Mouse (Mus musculus): Measurements from ENCODE around the gene Mdga2. TPM values are rescaled to one million over a fixed set of nuclear protein-coding genes. Genes with fewer than 3 reads are reported as not detected.

Gene Mdga2
- polyA plus RNA-seq, 1 experiment from 2014 or later = not detected

DNA sequence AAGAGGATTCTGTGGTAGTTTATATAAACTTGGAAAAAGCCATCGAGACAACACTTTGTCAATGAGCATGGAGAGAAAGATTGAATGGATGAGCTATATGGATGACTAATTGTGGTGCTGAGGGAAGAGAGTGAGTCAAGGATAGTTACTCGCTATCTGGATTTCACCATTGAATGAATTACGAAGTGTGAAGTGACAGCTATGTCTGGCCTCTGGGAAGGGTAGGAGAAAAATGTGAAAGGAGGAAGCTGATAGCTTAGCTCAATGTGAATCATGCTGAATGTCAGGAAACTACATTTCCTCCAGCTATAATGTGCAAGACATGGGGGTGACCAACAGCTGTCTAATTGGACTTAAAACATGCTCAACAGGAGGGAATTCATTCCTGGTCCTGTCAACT is 487.8 kb downstream of the Mdga2 start:
- H3K9ac ChIP-seq (replicated peaks) = no peak overlapping the region
- H3K27ac ChIP-seq (ENCODE audit: low read depth) = no peak overlapping the region
- DNase-seq (no peak), ATAC-seq (no peak)
- TF ChIP-seq CTCF (IDR thresholded peaks at IDR 0.05; ENCODE audit: low read depth) = no peak
- no peak for TF ChIP-seq EP300 (IDR thresholded peaks at IDR 0.05; ENCODE audit: low read depth)
- H3K4me1 ChIP-seq (ENCODE audit: insufficient read depth) = no peaks in the 10 kb centered on the region
- 34% methylated on average over 3 of the region's 3 CpGs for WGBS (ENCODE audit: insufficient replicate concordance)
- no peaks in the 10 kb centered on the region for H3K36me3 ChIP-seq (replicated peaks; ENCODE audit: insufficient read depth, low read length)
- H3K9me3 ChIP-seq (ENCODE audit: low read length) = no peaks in the 10 kb centered on the region
- H3K27me3 ChIP-seq (ENCODE audit: insufficient read depth, low read length) = no peaks in the 10 kb centered on the region
- no peak overlapping the region for H3K4me3 ChIP-seq (ENCODE audit: low read depth, low read length)
- no peak overlapping the region for H3K4me2 ChIP-seq (ENCODE audit: low read depth, low read length)

DNA sequence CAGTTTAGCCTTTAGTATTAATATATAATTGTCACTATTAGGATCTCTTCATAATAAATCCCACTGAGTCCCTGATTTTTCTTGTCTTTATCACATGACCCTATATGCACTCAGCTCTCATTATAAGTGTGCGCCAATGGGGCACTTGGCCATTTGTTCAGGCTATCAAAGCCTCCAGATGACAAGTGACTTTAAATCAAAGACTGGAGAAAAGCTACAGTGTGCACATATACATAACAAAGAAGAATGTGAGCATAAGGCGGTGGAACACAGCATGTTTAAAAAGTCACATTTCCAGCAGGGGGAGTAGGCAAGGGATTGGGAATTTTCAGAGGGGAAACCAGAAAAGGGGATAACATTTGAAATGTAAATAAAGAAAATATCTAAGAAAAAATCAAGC is 497.9 kb downstream of the Mdga2 start:
- ATAC-seq (no peak), DNase-seq (no peak)
- Histone ChIP-seq H3K9ac (replicated peaks) (no peak overlapping the region), H3K36me3 (replicated peaks; ENCODE audit: insufficient read depth, low read length) (no peaks in the 10 kb centered on the region), H3K4me2 (ENCODE audit: low read depth, low read length) (no peak overlapping the region), H3K27me3 (ENCODE audit: insufficient read depth, low read length) (no peaks in the 10 kb centered on the region), H3K9me3 (ENCODE audit: low read length) (no peaks in the 10 kb centered on the region), H3K4me3 (ENCODE audit: low read depth, low read length) (no peak overlapping the region), H3K27ac (ENCODE audit: low read depth) (no peak overlapping the region), H3K4me1 (ENCODE audit: insufficient read depth) (no peaks in the 10 kb centered on the region)
- TF ChIP-seq EP300 (IDR thresholded peaks at IDR 0.05; ENCODE audit: low read depth) (no peak), CTCF (IDR thresholded peaks at IDR 0.05; ENCODE audit: low read depth) (no peak)
- WGBS (ENCODE audit: insufficient replicate concordance) = 77% methylated on average over 2 of the region's 2 CpGs

DNA sequence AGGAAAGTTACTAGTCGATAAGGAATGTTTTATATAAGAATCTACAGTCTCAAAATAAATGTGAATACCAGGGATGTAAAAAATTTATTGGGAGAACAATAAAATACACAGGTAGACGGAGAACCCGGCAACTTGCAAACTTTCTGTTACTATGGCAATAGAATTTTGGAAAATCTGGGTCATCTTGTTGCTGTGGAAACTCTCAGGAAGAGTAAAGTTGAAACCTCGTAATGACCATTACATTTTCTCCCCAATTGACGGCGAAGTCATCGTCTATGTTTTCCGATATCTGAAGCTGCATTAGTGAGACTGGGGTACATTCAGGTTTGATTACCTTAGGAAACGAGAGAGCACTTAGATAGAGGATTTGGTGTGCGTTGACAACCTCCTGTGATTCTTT is 514.0 kb downstream of the Mdga2 start:
- Histone ChIP-seq H3K36me3 (replicated peaks; ENCODE audit: insufficient read depth, low read length) (no peaks in the 10 kb centered on the region), H3K4me2 (ENCODE audit: low read depth, low read length) (no peak overlapping the region), H3K4me1 (ENCODE audit: insufficient read depth) (no peaks in the 10 kb centered on the region), H3K9me3 (ENCODE audit: low read length) (no peaks in the 10 kb centered on the region), H3K27me3 (ENCODE audit: insufficient read depth, low read length) (no peaks in the 10 kb centered on the region), H3K9ac (replicated peaks) (no peak overlapping the region), H3K27ac (ENCODE audit: low read depth) (no peak overlapping the region), H3K4me3 (ENCODE audit: low read depth, low read length) (no peak overlapping the region)
- ATAC-seq (no peak), DNase-seq (no peak)
- 81% methylated on average over 10 of the region's 10 CpGs for WGBS (ENCODE audit: insufficient replicate concordance)
- TF ChIP-seq EP300 (IDR thresholded peaks at IDR 0.05; ENCODE audit: low read depth) (no peak), CTCF (IDR thresholded peaks at IDR 0.05; ENCODE audit: low read depth) (no peak)

DNA sequence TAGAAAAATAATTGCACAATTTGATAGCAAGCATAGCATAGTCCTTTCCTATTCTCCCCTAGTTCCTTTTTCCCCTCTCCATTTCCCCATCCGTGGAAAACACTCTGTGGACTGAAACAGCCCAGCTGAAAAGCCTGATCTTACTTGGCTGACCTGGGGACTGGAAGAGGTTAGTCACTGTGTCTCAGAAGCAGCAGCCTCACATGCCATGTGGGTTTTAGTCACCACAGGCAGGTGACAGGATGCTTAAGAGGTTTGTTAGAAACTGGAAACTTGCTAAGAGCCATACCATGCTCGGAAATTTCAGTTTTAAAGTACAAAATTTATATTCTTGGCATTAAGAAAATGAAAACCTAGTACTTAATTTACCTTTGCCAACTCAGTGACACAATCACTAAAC is 514.9 kb downstream of the Mdga2 start:
- no peak for DNase-seq
- H3K27ac ChIP-seq (ENCODE audit: low read depth) = no peak overlapping the region
- no peak overlapping the region for H3K4me2 ChIP-seq (ENCODE audit: low read depth, low read length)
- H3K4me1 ChIP-seq (ENCODE audit: insufficient read depth) = no peaks in the 10 kb centered on the region
- no peaks in the 10 kb centered on the region for H3K36me3 ChIP-seq (replicated peaks; ENCODE audit: insufficient read depth, low read length)
- H3K9ac ChIP-seq (replicated peaks) = no peak overlapping the region
- H3K4me3 ChIP-seq (ENCODE audit: low read depth, low read length) = no peak overlapping the region
- ATAC-seq = no peak
- 25% methylated on average over 2 of the region's 2 CpGs for WGBS (ENCODE audit: insufficient replicate concordance)
- no peaks in the 10 kb centered on the region for H3K27me3 ChIP-seq (ENCODE audit: insufficient read depth, low read length)
- TF ChIP-seq CTCF (IDR thresholded peaks at IDR 0.05; ENCODE audit: low read depth) = no peak
- no peaks in the 10 kb centered on the region for H3K9me3 ChIP-seq (ENCODE audit: low read length)

DNA sequence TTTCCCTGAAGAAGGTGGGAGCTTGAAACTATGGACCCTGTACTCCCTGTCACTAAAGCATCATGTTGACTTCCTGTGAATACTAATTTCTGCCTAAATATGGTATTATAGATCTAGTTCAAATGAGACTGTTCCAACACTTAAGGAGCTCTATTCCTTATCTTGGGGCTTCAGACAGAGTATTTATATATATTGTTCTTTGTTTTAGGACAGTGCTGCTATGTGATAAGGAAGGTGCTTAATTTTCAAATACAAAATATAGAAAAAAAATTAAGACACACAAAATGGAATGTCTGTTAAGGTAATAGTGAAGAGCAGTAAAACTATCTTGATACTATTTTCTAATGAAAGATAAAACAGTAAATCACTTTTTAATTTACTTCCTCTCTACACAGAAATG is 517.3 kb downstream of the Mdga2 start:
- no peak overlapping the region for H3K27ac ChIP-seq (ENCODE audit: low read depth)
- H3K4me3 ChIP-seq (ENCODE audit: low read depth, low read length) = no peak overlapping the region
- ATAC-seq (no peak), DNase-seq (no peak)
- H3K4me1 ChIP-seq (ENCODE audit: insufficient read depth) = no peaks in the 10 kb centered on the region
- no peaks in the 10 kb centered on the region for H3K27me3 ChIP-seq (ENCODE audit: insufficient read depth, low read length)
- TF ChIP-seq EP300 (IDR thresholded peaks at IDR 0.05; ENCODE audit: low read depth) (no peak), CTCF (IDR thresholded peaks at IDR 0.05; ENCODE audit: low read depth) (no peak)
- no peak overlapping the region for H3K9ac ChIP-seq (replicated peaks)
- H3K36me3 ChIP-seq (replicated peaks; ENCODE audit: insufficient read depth, low read length) = no peaks in the 10 kb centered on the region
- no peak overlapping the region for H3K4me2 ChIP-seq (ENCODE audit: low read depth, low read length)
- no peaks in the 10 kb centered on the region for H3K9me3 ChIP-seq (ENCODE audit: low read length)

DNA sequence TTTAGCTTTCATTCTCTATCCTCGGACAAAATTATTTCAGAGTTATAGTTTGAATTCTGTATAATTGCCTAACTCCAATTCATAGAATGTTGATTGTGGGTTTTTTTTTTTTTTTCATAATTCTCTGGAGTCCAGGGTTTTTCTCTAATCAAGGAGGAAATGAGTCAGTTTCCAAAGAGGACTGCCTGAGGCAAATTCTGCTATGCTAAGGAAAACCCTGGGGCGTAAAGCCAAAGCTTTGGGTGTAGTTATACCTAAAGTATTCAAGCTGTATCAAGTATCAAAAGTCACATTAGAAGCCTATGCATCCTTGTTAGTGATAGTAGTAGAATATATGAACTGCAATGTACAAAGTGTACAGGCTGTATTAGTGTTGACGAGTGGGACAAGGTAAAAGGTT is 519.6 kb downstream of the Mdga2 start:
- Histone ChIP-seq H3K27me3 (ENCODE audit: insufficient read depth, low read length) (no peaks in the 10 kb centered on the region), H3K36me3 (replicated peaks; ENCODE audit: insufficient read depth, low read length) (no peaks in the 10 kb centered on the region), H3K27ac (ENCODE audit: low read depth) (no peak overlapping the region), H3K9me3 (ENCODE audit: low read length) (no peaks in the 10 kb centered on the region), H3K4me2 (ENCODE audit: low read depth, low read length) (no peak overlapping the region), H3K9ac (replicated peaks) (no peak overlapping the region), H3K4me1 (ENCODE audit: insufficient read depth) (no peaks in the 10 kb centered on the region), H3K4me3 (ENCODE audit: low read depth, low read length) (no peak overlapping the region)
- TF ChIP-seq EP300 (IDR thresholded peaks at IDR 0.05; ENCODE audit: low read depth) (no peak), CTCF (IDR thresholded peaks at IDR 0.05; ENCODE audit: low read depth) (no peak)
- no peak for ATAC-seq
- 77% methylated on average over 3 of the region's 3 CpGs for WGBS (ENCODE audit: insufficient replicate concordance)
- no peak for DNase-seq

DNA sequence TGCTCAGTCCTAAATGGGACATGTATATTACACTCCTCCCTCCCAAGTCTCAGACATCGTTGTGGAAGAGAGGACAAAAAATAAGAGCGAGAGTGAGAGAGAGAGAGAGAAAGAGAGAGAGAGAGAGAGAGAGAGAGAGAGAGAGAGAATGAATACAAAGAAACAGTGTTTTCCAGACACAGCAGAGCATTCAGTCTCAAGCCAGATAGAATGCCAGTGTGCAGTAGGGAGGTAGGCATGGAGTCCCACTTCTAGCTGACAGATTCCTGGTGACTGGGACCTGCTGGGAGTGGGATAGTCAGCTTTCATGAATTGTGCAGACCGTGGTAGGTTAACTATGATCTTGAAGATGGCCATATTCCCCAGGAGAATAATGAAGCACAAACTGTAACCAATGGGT is 542.8 kb downstream of the Mdga2 start:
- Histone ChIP-seq H3K27me3 (ENCODE audit: insufficient read depth, low read length) (no peaks in the 10 kb centered on the region), H3K9ac (replicated peaks) (no peak overlapping the region), H3K4me1 (ENCODE audit: insufficient read depth) (no peaks in the 10 kb centered on the region), H3K27ac (ENCODE audit: low read depth) (no peak overlapping the region), H3K4me3 (ENCODE audit: low read depth, low read length) (no peak overlapping the region), H3K36me3 (replicated peaks; ENCODE audit: insufficient read depth, low read length) (no peaks in the 10 kb centered on the region), H3K4me2 (ENCODE audit: low read depth, low read length) (no peak overlapping the region), H3K9me3 (ENCODE audit: low read length) (no peaks in the 10 kb centered on the region)
- ATAC-seq = no peak
- DNase-seq = no peak
- WGBS (ENCODE audit: insufficient replicate concordance) = 81% methylated on average over 3 of the region's 3 CpGs
- TF ChIP-seq CTCF (IDR thresholded peaks at IDR 0.05; ENCODE audit: low read depth) (no peak), EP300 (IDR thresholded peaks at IDR 0.05; ENCODE audit: low read depth) (no peak)

Data from liver, postnatal 0 days (tissue).